Mouse (Mus musculus) stomach, postnatal 0 days (tissue): Measurements from ENCODE around the gene Rftn2.

Source experiments
- CTCF ChIP-seq: IDR thresholded peaks from 2 replicates; pipeline ENCODE4 v1.5.1; 2016; ENCODE audit warnings: antibody characterized with exemption, low read depth, mild to moderate bottlenecking, moderate library complexity
- EP300 ChIP-seq: optimal IDR thresholded peaks from 2 replicates; pipeline ENCODE3; 2016; ENCODE audit warnings: antibody characterized with exemption

DNA sequence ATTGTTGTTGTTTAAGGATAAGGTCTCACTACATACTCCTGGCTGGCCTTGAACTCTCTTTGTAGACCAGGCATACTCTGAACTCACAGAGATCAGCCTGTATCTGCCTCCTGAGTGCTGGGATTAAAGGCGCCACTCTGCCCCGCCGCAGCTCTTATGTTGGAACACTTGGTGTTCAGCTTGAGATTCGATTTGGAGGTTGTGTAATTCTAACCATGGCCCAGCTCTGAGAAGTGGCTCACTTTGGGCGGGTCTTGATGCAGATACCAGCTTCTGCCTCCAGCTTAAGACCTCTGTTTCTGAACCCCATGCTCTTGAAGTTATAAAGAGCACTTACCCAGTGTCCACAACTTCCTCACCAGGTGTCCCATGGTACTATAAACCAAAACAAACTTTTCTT, 96.9 kb downstream of the Rftn2 start:
- TF ChIP-seq CTCF = no peak
- TF ChIP-seq EP300 = no peak
